Mouse (Mus musculus): ENCODE measurements around the gene Litaf.

The Litaf gene

GRCm38 (mm10) chr16:11066029-11066832 is at the start of gene Litaf:
TSS of gene Litaf (minus strand) at chr16:11066157.
- DNase-seq (ENCODE audit: low spot score) = peak; percentile 99

GRCm38 (mm10) chr16:11109198-11109740 is 43.3 kb upstream of the Litaf start:
- DNase-seq (ENCODE audit: low spot score) = peak; percentile 66

GRCm38 (mm10) chr16:11104905-11105304 is 38.9 kb upstream of the Litaf start:
- DNase-seq (ENCODE audit: low spot score) = no peak

- DNase-seq (ENCODE audit: low spot score) = no peak
These were observed 31.3 kb upstream of the Litaf start for GRCm38 (mm10) chr16:11097301-11097700.

GRCm38 (mm10) chr16:11093717-11094386 is 27.9 kb upstream of the Litaf start:
- DNase-seq (ENCODE audit: low spot score) = no peak

GRCm38 (mm10) chr16:11092523-11092922 is 26.6 kb upstream of the Litaf start:
- no peak for DNase-seq (ENCODE audit: low spot score)

- DNase-seq (ENCODE audit: low spot score) = no peak
These were observed 26.1 kb upstream of the Litaf start for GRCm38 (mm10) chr16:11092061-11092460.

GRCm38 (mm10) chr16:11090836-11091570 is 25.0 kb upstream of the Litaf start:
- DNase-seq (ENCODE audit: low spot score) = no peak

- DNase-seq (ENCODE audit: low spot score) = no peak
These were observed 21.1 kb upstream of the Litaf start for GRCm38 (mm10) chr16:11086856-11087588.

- DNase-seq (ENCODE audit: low spot score) = no peak
These were observed 20.3 kb upstream of the Litaf start for GRCm38 (mm10) chr16:11086299-11086698.

GRCm38 (mm10) chr16:11084181-11084580 is 18.2 kb upstream of the Litaf start:
- no peak for DNase-seq (ENCODE audit: low spot score)

- no peak for DNase-seq (ENCODE audit: low spot score)
These were observed 12.4 kb upstream of the Litaf start for GRCm38 (mm10) chr16:11078216-11078869.

GRCm38 (mm10) chr16:11077601-11078201 is 11.7 kb upstream of the Litaf start:
- no peak for DNase-seq (ENCODE audit: low spot score)

- no peak for DNase-seq (ENCODE audit: low spot score)
These were observed 7.1 kb upstream of the Litaf start for GRCm38 (mm10) chr16:11073060-11073459.

GRCm38 (mm10) chr16:11072454-11072853 is 6.5 kb upstream of the Litaf start:
- DNase-seq (ENCODE audit: low spot score) = no peak

- no peak for DNase-seq (ENCODE audit: low spot score)
These were observed 5.9 kb upstream of the Litaf start for GRCm38 (mm10) chr16:11071887-11072286.

GRCm38 (mm10) chr16:11071176-11071575 is 5.2 kb upstream of the Litaf start:
- no peak for DNase-seq (ENCODE audit: low spot score)

- DNase-seq (ENCODE audit: low spot score) = no peak
These were observed 3.9 kb upstream of the Litaf start for GRCm38 (mm10) chr16:11069710-11070420.

GRCm38 (mm10) chr16:11069271-11069670 is 3.3 kb upstream of the Litaf start:
- DNase-seq (ENCODE audit: low spot score) = no peak

GRCm38 (mm10) chr16:11068666-11069065 is 2.7 kb upstream of the Litaf start:
- no peak for DNase-seq (ENCODE audit: low spot score)
